Mouse (Mus musculus) forebrain, embryonic 16.5 days (tissue): ENCODE measurements around the gene Tk1. TPM values are rescaled to one million over a fixed set of nuclear protein-coding genes. Genes with fewer than 3 reads are reported as not detected.

ENCODE experiments used
- ATAC-seq: fragments of 200-750 bp; cut with Nextera tagmentation; 2 replicates; pipeline ENCODE4 v1.8.0; 2017; ENCODE audit warnings: mild to moderate bottlenecking, moderate library complexity
- H3K27ac ChIP-seq: fragments of 300-500 bp; sonication (generic); 2 replicates; pipeline ENCODE4 v1.5.1; 2014; ENCODE audit warnings: low read length, control low read depth
- H3K27me3 ChIP-seq: fragments of 300-500 bp; sonication (generic); replicated peaks from 2 replicates; pipeline ENCODE4 v1.6.1; 2014; ENCODE audit warnings: low read length; ENCODE audit not compliant: control insufficient read depth, insufficient read depth
- H3K36me3 ChIP-seq: fragments of 300-500 bp; sonication (generic); 2 replicates; pipeline ENCODE4 v1.6.1; 2014; ENCODE audit not compliant: control insufficient read depth, insufficient read depth
- H3K4me1 ChIP-seq: fragments of 300-500 bp; sonication (generic); replicated peaks from 2 replicates; pipeline ENCODE4 v1.6.1; 2014; ENCODE audit warnings: low read length; ENCODE audit not compliant: control insufficient read depth, insufficient read depth
- H3K4me2 ChIP-seq: fragments of 300-500 bp; sonication (generic); 2 replicates; pipeline ENCODE4 v1.6.1; 2014; ENCODE audit warnings: mild to moderate bottlenecking, low read length, control low read depth
- H3K4me3 ChIP-seq: fragments of 300-500 bp; sonication (generic); replicated peaks from 2 replicates; pipeline ENCODE4 v1.5.1; 2014; ENCODE audit warnings: mild to moderate bottlenecking, low read length, control low read depth
- H3K9ac ChIP-seq: fragments of 300-500 bp; sonication (generic); replicated peaks from 2 replicates; pipeline ENCODE4 v1.6.1; 2014; ENCODE audit warnings: low read depth, low read length, control low read depth
- H3K9me3 ChIP-seq: fragments of 300-500 bp; sonication (generic); 2 replicates; pipeline ENCODE4 v1.6.1; 2016; ENCODE audit warnings: low read length; ENCODE audit not compliant: control insufficient read depth
- WGBS: fragments of 180-500 bp; shearing (Covaris S2); extraction: QIAGEN DNeasy Blood & Tissue Kit; methylation state at CpG from one replicate; pipeline ENCODE4 v1.1.7; 2014; 5-methylcytosine and 5-hydroxymethylcytosine counted together
- polyA plus RNA-seq: library from polyadenylated mRNA; unstranded; fragments of >200 nt; fragmentation: Nextera tagmentation; extraction: Ambion mirVana; gene quantifications from 2 replicates; pipeline ENCODE4 v1.2.1, GENCODE M21; 2015

The Tk1 gene
- polyA plus RNA-seq, 1 experiment from 2014 or later = 37.5 TPM

GRCm38 (mm10) chr11:117848985-117849671, 23.2 kb upstream of the Tk1 start, which contains the start of gene Birc5:
Birc5 (plus strand) TSS chr11:117849251.
- Histone ChIP-seq H3K9ac (peak within 1 kb of the TSS; percentile 96), H3K36me3 (no peaks in the 10 kb centered on the region), H3K27me3 (no peaks in the 10 kb centered on the region), H3K27ac (peak within 1 kb of the TSS; percentile 99), H3K9me3 (no peaks in the 10 kb centered on the region), H3K4me3 (peak within 1 kb of the TSS; percentile 80), H3K4me1 (peaks cover 22% of the 10 kb centered on the region), H3K4me2 (peak within 1 kb of the TSS; percentile 79)
- 0% methylated on average over 49 of the region's 51 CpGs for WGBS
- peak; percentile 95 for ATAC-seq

DNA sequence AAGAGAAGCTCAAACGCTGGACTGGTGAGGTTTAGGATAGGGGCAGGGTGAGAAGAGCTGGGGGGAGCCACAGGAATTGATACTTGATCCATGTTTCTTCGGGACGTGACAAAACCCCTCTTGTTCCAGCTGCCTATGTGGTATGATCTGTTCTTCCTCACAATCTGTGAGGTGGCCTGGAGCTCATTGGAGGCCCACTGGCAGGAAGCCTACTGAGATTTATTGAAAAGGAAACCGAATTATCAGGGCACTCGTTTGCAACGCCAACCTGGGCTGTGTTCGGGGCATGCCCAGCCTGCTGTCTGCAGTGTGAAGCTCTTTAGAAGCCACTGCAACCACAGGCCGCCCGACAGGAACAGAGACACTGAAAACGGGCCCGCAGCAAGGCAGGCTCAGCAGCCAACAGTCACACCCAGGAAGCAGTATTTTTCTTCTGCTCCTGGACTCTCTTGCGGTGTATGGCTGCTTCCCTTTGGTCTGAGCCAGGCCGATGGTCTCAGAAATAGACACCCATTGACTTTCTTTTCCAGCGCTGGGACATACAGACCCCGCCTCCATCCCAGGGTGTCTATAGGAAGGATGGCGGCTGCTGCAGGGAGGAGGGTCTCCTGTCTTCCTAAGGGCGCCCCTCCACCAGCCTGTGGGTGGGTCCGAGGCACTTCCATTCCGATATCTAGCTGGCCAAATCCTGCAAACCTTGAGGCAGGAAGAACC, 22.5 kb upstream of the Tk1 start:
- Histone ChIP-seq H3K36me3 (no peaks in the 10 kb centered on the region), H3K27ac (peak overlapping the region; percentile 99), H3K9me3 (no peaks in the 10 kb centered on the region), H3K4me3 (peak overlapping the region; percentile 80), H3K9ac (peak overlapping the region; percentile 96), H3K27me3 (no peaks in the 10 kb centered on the region), H3K4me1 (peaks cover 22% of the 10 kb centered on the region), H3K4me2 (peak overlapping the region; percentile 79)
- 8% methylated on average over 19 of the region's 19 CpGs for WGBS
- ATAC-seq = peak; percentile 90

DNA sequence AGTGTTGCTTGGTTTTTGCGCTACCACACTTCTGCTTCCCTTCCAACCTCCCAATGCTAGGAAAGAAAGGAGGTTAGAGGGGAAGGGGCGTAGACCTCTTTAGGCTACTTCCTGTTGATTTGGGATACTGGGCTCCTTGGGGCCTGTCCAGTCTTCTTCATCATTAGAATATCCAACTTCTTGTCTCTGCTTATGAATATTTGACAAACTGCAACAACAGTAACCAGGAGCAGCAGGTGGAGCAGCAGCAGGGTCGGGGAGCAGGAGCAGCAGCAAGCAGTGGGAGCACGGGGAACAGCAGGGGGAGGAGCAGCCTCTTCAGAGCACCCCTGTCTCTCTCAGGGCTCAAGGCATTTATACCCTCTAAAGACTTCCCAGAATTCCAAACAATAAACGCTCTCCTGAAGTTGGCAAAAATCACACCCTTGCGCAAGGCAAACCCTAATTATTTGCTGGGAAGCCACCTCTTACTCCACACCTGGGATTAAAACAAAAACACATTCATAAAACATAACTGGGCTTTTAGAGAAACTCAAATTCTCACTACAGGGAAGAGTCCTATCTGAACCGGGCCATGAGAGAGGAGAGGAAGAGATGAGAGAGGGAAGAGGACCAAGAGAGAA, 21.8 kb upstream of the Tk1 start:
- 77% methylated on average over 7 of the region's 7 CpGs for WGBS
- H3K36me3 ChIP-seq = no peaks in the 10 kb centered on the region
- peak overlapping the region; percentile 96 for H3K9ac ChIP-seq
- H3K27ac ChIP-seq = peak overlapping the region; percentile 99
- ATAC-seq = no peak
- peaks cover 22% of the 10 kb centered on the region for H3K4me1 ChIP-seq
- peak overlapping the region; percentile 80; the same call in 1 of the 2 replicates for H3K4me3 ChIP-seq
- H3K27me3 ChIP-seq = no peaks in the 10 kb centered on the region
- H3K4me2 ChIP-seq = peak overlapping the region; percentile 79
- no peaks in the 10 kb centered on the region for H3K9me3 ChIP-seq

DNA sequence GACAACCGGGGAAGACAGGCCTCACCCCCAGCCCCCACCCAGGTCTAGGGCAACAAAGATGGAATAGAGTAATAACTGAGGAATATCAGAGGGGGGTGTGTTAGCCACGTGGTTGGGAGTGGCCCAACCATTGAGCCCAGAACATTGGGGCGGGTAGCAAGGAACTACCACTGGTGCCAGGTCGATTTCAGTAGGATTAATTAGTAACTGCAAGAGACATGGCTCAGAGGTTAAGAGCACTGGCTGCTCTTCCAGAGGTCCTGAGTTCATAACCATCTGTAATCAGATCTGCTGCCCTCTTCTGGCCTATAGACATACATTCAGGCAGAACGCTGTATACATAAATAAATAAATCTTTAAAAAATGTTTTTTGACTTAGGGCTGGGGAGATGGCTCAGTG, 20.7 kb upstream of the Tk1 start:
- H3K4me1 ChIP-seq = peaks cover 22% of the 10 kb centered on the region
- no peaks in the 10 kb centered on the region for H3K36me3 ChIP-seq
- no peak overlapping the region for H3K9ac ChIP-seq
- 55% methylated on average over 5 of the region's 5 CpGs for WGBS
- ATAC-seq = no peak
- no peaks in the 10 kb centered on the region for H3K27me3 ChIP-seq
- H3K9me3 ChIP-seq = no peaks in the 10 kb centered on the region
- H3K27ac ChIP-seq = no peak overlapping the region
- H3K4me3 ChIP-seq = no peak overlapping the region
- no peak overlapping the region for H3K4me2 ChIP-seq

DNA sequence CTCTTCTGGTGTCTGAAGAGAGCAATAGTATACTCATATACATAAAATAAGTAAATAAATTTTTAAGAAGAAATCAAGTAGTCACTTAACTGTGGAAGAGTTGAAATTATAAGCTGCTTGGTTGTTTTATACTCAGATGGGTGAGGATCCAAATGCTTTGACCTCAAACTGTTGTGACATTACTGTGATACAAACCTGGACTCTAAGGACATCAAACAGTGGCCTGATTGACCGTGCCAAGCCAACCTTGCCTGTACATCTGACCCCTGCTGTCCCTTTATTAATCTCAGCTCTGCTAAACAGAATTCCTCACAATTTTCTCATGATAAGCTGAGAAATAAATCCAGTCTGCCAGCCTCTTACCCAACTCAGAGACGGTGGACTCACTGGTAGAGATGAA, 19.8 kb upstream of the Tk1 start:
- Histone ChIP-seq H3K4me1 (peaks cover 22% of the 10 kb centered on the region), H3K9me3 (no peaks in the 10 kb centered on the region), H3K27me3 (no peaks in the 10 kb centered on the region), H3K27ac (no peak overlapping the region), H3K4me2 (no peak overlapping the region), H3K9ac (no peak overlapping the region), H3K36me3 (no peaks in the 10 kb centered on the region), H3K4me3 (no peak overlapping the region)
- WGBS = 82% methylated on average over 2 of the region's 2 CpGs
- ATAC-seq = no peak

DNA sequence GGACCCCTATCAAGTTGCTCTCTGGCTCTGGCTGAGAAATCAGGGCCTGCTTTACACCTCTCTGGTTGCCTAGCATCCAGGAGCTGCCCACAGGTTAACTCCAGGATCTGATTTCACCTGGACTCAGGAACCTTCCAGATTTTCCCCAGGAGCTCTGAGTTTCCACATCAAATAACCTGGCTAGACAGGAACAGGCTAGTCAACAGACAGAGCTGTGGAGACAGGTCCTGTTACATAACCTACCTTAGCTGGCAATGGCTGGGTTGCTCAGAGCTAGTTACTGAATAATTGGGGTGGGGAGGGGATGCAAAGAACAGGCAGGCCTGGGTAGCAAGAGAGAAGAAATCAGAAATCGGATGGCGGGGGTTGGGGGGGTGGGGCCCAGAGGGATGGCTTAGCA, 19.1 kb upstream of the Tk1 start:
- H3K27ac ChIP-seq = no peak overlapping the region
- H3K4me2 ChIP-seq = no peak overlapping the region
- H3K4me3 ChIP-seq = no peak overlapping the region
- no peak for ATAC-seq
- WGBS = 87% methylated on average over 2 of the region's 2 CpGs
- H3K36me3 ChIP-seq = no peaks in the 10 kb centered on the region
- no peaks in the 10 kb centered on the region for H3K9me3 ChIP-seq
- H3K9ac ChIP-seq = no peak overlapping the region
- H3K4me1 ChIP-seq = peaks cover 16% of the 10 kb centered on the region
- H3K27me3 ChIP-seq = no peaks in the 10 kb centered on the region

- Histone ChIP-seq H3K9ac (no peak overlapping the region), H3K27ac (no peak overlapping the region), H3K36me3 (no peaks in the 10 kb centered on the region), H3K4me1 (peaks cover 11% of the 10 kb centered on the region), H3K4me2 (no peak overlapping the region), H3K9me3 (no peaks in the 10 kb centered on the region), H3K27me3 (no peaks in the 10 kb centered on the region), H3K4me3 (no peak overlapping the region)
- no peak for ATAC-seq
- whole genome bisulfite sequencing = 92% methylated on average over 2 of the region's 2 CpGs
These were observed 17.5 kb upstream of the Tk1 start for GRCm38 (mm10) chr11:117843434-117843833.

- 74% methylated on average over 1 of the region's 1 CpGs for WGBS
These were observed 15.0 kb upstream of the Tk1 start for GRCm38 (mm10) chr11:117840910-117841309.

GRCm38 (mm10) chr11:117839021-117839420, 13.1 kb upstream of the Tk1 start:
- no peak overlapping the region for H3K9ac ChIP-seq
- H3K27ac ChIP-seq = no peak overlapping the region; the same call in 1 of the 2 replicates
- H3K27me3 ChIP-seq = no peaks in the 10 kb centered on the region
- no peak overlapping the region for H3K4me3 ChIP-seq
- 69% methylated on average over 1 of the region's 1 CpGs for WGBS
- no peaks in the 10 kb centered on the region for H3K9me3 ChIP-seq
- 0 out of 2 replicates have a peak, but pooled peaks cover 4% of the 10 kb centered on the region for H3K4me1 ChIP-seq
- no peak overlapping the region for H3K4me2 ChIP-seq
- no peak for ATAC-seq
- H3K36me3 ChIP-seq = no peaks in the 10 kb centered on the region

More at GRCm38 (mm10) chr11:117840910-117841309, 15.0 kb upstream of the Tk1 start:
- Histone ChIP-seq H3K9ac (no peak overlapping the region), H3K4me3 (no peak overlapping the region), H3K27ac (no peak overlapping the region), H3K4me2 (no peak overlapping the region), H3K27me3 (no peaks in the 10 kb centered on the region), H3K36me3 (no peaks in the 10 kb centered on the region), H3K4me1 (0 out of 2 replicates have a peak, but pooled peaks cover 4% of the 10 kb centered on the region), H3K9me3 (no peaks in the 10 kb centered on the region)
- ATAC-seq = no peak
